Mouse (Mus musculus) lung, postnatal 0 days (tissue): ENCODE data around the gene Fndc3b. TPM values are rescaled to one million over a fixed set of nuclear protein-coding genes. Genes with fewer than 3 reads are reported as not detected.

Source experiments
- ATAC-seq: fragments of 200-750 bp; cut with Nextera tagmentation; 2 replicates; pipeline ENCODE4 v1.8.0; 2017; ENCODE audit warnings: moderate library complexity
- DNase-seq: peaks from one replicate; pipeline ENCODE4 v3.0.0-alpha.2; 2016; ENCODE audit warnings: low spot score
- H3K27ac ChIP-seq: fragments of 300-500 bp; sonication (generic); 2 replicates; pipeline ENCODE4 v1.5.1; 2014; ENCODE audit warnings: antibody characterized with exemption, mild to moderate bottlenecking, low read length, mixed read lengths
- H3K27me3 ChIP-seq: fragments of 300-500 bp; sonication (generic); replicated peaks from 2 replicates; pipeline ENCODE4 v1.6.1; 2014; ENCODE audit warnings: low read length, mixed read lengths; ENCODE audit not compliant: insufficient read depth
- H3K36me3 ChIP-seq: fragments of 300-500 bp; sonication (generic); 2 replicates; pipeline ENCODE4 v1.6.1; 2014; ENCODE audit warnings: low read length, mixed read lengths; ENCODE audit not compliant: insufficient read depth
- H3K4me1 ChIP-seq: fragments of 300-500 bp; sonication (generic); 2 replicates; pipeline ENCODE4 v1.6.1; 2014; ENCODE audit warnings: antibody characterized with exemption, low read depth, low read length, mixed read lengths; ENCODE audit not compliant: insufficient read depth
- H3K4me2 ChIP-seq: fragments of 300-500 bp; sonication (generic); replicated peaks from 2 replicates; pipeline ENCODE4 v1.6.1; 2014; ENCODE audit warnings: low read depth, mild to moderate bottlenecking, low read length, moderate library complexity, mixed read lengths
- H3K4me3 ChIP-seq: fragments of 300-500 bp; sonication (generic); 2 replicates; pipeline ENCODE4 v1.5.1; 2014; ENCODE audit warnings: low read depth, low read length
- H3K9ac ChIP-seq: fragments of 300-500 bp; sonication (generic); replicated peaks from 2 replicates; pipeline ENCODE4 v1.6.1; 2014; ENCODE audit warnings: low read depth, mild to moderate bottlenecking
- H3K9me3 ChIP-seq: fragments of 300-500 bp; sonication (generic); 2 replicates; pipeline ENCODE4 v1.6.1; 2016; ENCODE audit warnings: low read length, mixed read lengths
- CTCF ChIP-seq: IDR thresholded peaks from 2 replicates; pipeline ENCODE4 v1.5.1; 2016; ENCODE audit warnings: antibody characterized with exemption, mild to moderate bottlenecking
- EP300 ChIP-seq: IDR thresholded peaks from 2 replicates; pipeline ENCODE4 v1.6.1; 2016; ENCODE audit warnings: antibody characterized with exemption, mild to moderate bottlenecking, control low read depth
- WGBS: fragments of 180-500 bp; shearing (Covaris S2); extraction: QIAGEN DNeasy Blood & Tissue Kit; methylation state at CpG from one replicate; pipeline ENCODE4 v1.1.7; 2014; 5-methylcytosine and 5-hydroxymethylcytosine counted together
- polyA plus RNA-seq: library from polyadenylated mRNA; unstranded; fragments of >200 nt; fragmentation: Nextera tagmentation; extraction: Ambion mirVana; gene quantifications from 2 replicates; pipeline ENCODE4 v1.2.1, GENCODE M21; 2015

The Fndc3b gene
- polyA plus RNA-seq, 1 experiment from 2014 or later, result 28.5 TPM

DNA sequence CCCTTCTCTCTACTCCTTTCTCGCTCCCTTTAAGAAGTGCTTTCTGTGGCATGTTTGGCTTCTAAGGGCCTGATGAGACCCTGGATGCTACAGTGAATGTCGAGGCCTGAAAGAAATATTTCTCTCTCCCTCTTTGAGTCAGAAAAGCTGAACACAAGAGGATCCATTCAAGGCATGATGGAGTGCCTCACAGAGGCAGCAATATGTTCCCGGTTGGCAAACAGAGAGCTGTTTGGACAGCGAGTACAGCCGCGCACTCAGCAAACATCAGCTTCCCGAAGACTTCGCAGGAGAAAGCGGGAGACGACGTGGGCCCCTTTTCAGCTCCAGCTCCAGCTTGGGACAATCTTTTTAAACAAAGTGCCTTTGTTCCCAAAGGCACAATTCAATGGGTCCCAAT lies 137.6 kb downstream of the Fndc3b start:
- H3K4me2 ChIP-seq, result no peak overlapping the region
- WGBS, result 37% methylated on average over 11 of the region's 11 CpGs
- ATAC-seq (peak; percentile 57), DNase-seq (peak; percentile 58)
- no peak overlapping the region for H3K9ac ChIP-seq
- no peak overlapping the region for H3K27ac ChIP-seq
- peaks cover 4% of the 10 kb centered on the region; the same call in 1 of the 2 replicates for H3K4me1 ChIP-seq
- H3K9me3 ChIP-seq, result no peaks in the 10 kb centered on the region
- no peak overlapping the region for H3K4me3 ChIP-seq
- no peaks in the 10 kb centered on the region for H3K36me3 ChIP-seq
- H3K27me3 ChIP-seq, result no peaks in the 10 kb centered on the region
- no peak for TF ChIP-seq EP300
- TF ChIP-seq CTCF, result no peak

DNA sequence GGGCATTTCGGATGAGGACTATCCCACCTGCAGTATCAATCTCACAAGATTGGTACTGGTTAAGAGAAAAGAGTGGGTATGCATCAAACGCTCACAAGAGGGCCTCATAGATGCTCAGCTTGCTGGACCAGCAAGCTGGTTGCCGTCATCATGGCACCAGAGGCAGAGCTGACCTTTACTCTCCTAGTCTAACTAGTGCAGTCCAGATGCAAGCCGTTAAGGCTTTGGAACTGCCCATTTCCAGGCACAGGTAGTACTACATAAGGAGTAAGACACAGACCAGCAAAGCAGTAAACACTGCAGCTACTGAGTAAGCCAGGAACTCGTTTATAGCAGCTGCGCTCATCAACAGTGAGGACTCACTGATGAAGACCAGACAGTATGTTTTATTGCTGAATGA lies 138.8 kb downstream of the Fndc3b start:
- Histone ChIP-seq H3K4me1 (peaks cover 8% of the 10 kb centered on the region; the same call in 1 of the 2 replicates), H3K4me2 (no peak overlapping the region), H3K36me3 (no peaks in the 10 kb centered on the region), H3K27ac (no peak overlapping the region), H3K27me3 (no peaks in the 10 kb centered on the region), H3K4me3 (no peak overlapping the region), H3K9ac (no peak overlapping the region), H3K9me3 (no peaks in the 10 kb centered on the region)
- DNase-seq (peak; percentile 56), ATAC-seq (peak; percentile 40; the same call in 1 of the 2 replicates)
- WGBS, result 47% methylated on average over 6 of the region's 6 CpGs
- TF ChIP-seq EP300 (no peak), CTCF (peak; percentile 62)

DNA sequence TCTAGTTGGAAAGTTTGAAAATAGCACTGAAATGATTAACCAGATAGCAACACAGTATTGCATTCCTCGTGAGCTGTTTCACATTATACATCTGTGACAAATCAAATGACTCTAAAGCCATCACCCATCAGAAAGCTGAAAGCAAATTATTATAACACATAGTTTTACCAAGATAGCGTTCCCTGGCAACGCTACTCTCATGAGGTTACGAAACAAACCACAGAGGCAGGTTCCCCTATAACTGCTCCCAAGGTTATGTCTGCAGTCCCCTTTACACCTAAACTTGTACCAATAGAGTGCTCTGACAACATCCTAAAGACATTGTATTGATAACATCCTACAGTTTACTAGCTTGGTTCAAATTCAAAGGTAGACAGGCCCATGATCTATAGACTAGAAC lies 145.8 kb downstream of the Fndc3b start:
- no peaks in the 10 kb centered on the region for H3K9me3 ChIP-seq
- DNase-seq (no peak), ATAC-seq (peak; percentile 21; the same call in 1 of the 2 replicates)
- no peak for TF ChIP-seq EP300
- TF ChIP-seq CTCF, result no peak
- H3K36me3 ChIP-seq, result no peaks in the 10 kb centered on the region
- no peaks in the 10 kb centered on the region for H3K27me3 ChIP-seq
- H3K4me3 ChIP-seq, result no peak overlapping the region
- no peak overlapping the region for H3K27ac ChIP-seq
- no peak overlapping the region for H3K9ac ChIP-seq
- peaks cover 3% of the 10 kb centered on the region; the same call in 1 of the 2 replicates for H3K4me1 ChIP-seq
- WGBS, result 53% methylated on average over 4 of the region's 4 CpGs
- no peak overlapping the region for H3K4me2 ChIP-seq

DNA sequence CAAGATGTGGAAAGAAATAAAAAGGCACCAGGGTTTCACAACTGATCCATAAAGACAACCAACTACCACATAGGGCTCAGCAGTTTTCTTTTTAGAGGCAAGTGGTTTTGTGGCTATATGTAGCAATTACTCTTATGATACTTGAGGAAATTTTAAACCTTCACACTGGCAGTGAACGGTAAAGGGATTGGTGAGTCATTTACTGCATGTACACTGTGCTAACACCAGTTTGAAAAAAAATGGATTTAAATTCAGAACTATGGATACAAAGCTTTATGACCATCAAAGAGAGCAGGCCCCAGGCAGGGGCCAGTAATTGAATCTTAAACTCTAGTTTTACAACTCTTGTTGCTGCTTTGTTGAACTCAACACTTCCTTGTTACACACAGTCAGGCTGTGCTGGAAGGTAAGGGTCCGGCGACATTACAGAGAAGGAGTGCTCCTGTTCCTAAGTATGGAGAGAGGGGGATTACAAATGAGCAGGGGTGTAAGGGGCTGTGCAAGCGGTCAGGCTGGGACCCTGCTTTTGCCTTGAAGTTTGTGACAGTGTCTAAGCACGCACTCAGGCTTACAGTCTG lies 148.0 kb downstream of the Fndc3b start:
- DNase-seq, result no peak
- no peak for ATAC-seq

DNA sequence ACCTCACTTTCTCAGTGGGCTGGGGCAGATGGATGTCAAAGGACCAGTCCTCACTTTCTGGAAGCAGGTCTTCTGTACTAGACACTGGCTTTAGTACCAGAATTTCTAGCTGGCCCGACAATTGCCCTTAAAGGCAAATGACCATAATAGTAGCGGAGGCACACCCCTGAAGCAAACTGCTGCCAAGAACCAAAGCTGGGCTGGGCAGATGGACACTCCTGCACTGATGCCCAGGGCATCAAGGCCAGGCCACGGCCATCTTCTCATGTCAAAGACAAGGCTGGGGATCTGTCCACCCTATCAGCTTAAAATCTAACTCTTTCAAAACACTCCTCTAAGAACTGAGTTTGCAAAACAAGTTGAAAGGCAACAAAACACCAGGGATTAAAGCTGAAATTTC lies 148.6 kb downstream of the Fndc3b start:
- Histone ChIP-seq H3K27ac (no peak overlapping the region), H3K4me2 (no peak overlapping the region), H3K4me1 (peaks cover under 1% of the 10 kb centered on the region; the same call in 1 of the 2 replicates), H3K9me3 (no peaks in the 10 kb centered on the region), H3K4me3 (no peak overlapping the region), H3K36me3 (no peaks in the 10 kb centered on the region), H3K9ac (no peak overlapping the region), H3K27me3 (no peaks in the 10 kb centered on the region)
- no peak for TF ChIP-seq EP300
- no peak for TF ChIP-seq CTCF
- ATAC-seq (no peak), DNase-seq (no peak)
- WGBS, result 81% methylated on average over 3 of the region's 3 CpGs

More for the DNA sequence above, 148.0 kb downstream of the Fndc3b start:
- H3K27me3 ChIP-seq, result no peaks in the 10 kb centered on the region
- H3K4me2 ChIP-seq, result no peak overlapping the region
- H3K4me3 ChIP-seq, result no peak overlapping the region
- H3K9ac ChIP-seq, result no peak overlapping the region
- H3K27ac ChIP-seq, result no peak overlapping the region
- WGBS, result 83% methylated on average over 5 of the region's 5 CpGs
- no peaks in the 10 kb centered on the region for H3K9me3 ChIP-seq
- peaks cover 3% of the 10 kb centered on the region; the same call in 1 of the 2 replicates for H3K4me1 ChIP-seq
- no peak for TF ChIP-seq EP300
- no peak for TF ChIP-seq CTCF
- H3K36me3 ChIP-seq, result no peaks in the 10 kb centered on the region

DNA sequence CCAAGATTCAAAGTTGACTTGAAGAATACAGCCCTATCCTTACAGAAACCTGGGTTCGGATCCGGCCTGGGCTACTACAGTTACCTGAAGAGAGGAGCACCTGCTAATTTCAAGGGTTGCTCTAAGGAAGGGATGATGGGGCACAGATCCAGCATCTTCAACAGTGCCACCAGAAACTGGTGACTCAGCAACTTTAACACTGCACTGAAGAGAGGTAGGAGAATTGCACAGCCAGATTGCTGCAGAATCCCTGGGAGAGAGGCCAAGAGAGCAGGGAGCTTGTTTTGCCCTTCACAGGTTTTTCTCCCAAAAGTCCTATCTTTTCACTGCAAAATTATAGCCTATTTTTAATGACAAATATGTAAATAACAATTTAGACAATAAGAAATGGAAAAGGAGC lies 149.2 kb downstream of the Fndc3b start:
- Histone ChIP-seq H3K36me3 (no peaks in the 10 kb centered on the region), H3K9me3 (no peaks in the 10 kb centered on the region), H3K4me3 (no peak overlapping the region), H3K4me2 (no peak overlapping the region), H3K27me3 (no peaks in the 10 kb centered on the region), H3K27ac (no peak overlapping the region), H3K4me1 (no peaks in the 10 kb centered on the region; the same call in 1 of the 2 replicates), H3K9ac (no peak overlapping the region)
- ATAC-seq (no peak), DNase-seq (no peak)
- 95% methylated on average over 2 of the region's 2 CpGs for WGBS
- TF ChIP-seq EP300 (no peak), CTCF (no peak)

DNA sequence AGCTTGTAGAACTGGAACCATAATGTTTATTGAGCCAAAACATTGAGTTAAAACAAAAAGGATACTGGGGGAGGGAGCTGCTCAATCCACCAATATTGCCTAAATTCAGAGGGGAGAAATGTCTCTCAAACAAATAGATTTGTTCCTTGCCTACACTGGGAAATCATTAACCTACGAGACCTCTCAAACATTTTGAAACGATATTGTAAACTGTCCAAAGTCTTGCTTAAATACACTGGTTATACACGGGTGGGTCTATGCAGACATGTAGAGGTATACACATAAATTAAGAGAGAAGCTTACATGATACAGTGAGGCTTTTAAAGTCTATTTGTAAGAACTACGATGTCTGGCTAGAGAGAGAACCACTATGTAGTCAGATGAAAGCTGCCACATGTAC lies 151.8 kb downstream of the Fndc3b start:
- Histone ChIP-seq H3K27ac (no peak overlapping the region), H3K36me3 (peaks cover 4% of the 10 kb centered on the region; the same call in 1 of the 2 replicates), H3K4me1 (no peaks in the 10 kb centered on the region), H3K9me3 (no peaks in the 10 kb centered on the region), H3K4me2 (no peak overlapping the region), H3K4me3 (no peak overlapping the region), H3K27me3 (no peaks in the 10 kb centered on the region), H3K9ac (no peak overlapping the region)
- no peak for TF ChIP-seq CTCF
- TF ChIP-seq EP300, result no peak
- ATAC-seq, result no peak
- no peak for DNase-seq
- WGBS, result 49% methylated on average over 4 of the region's 4 CpGs
